Mouse (Mus musculus): ENCODE measurements at regions not wholly inside any gene's neighbourhood (a gene's known extent, or its start where the extent isn't known, plus 50 kb on each side); places are given as distances from the start of the nearest gene placed in this dataset.

DNA sequence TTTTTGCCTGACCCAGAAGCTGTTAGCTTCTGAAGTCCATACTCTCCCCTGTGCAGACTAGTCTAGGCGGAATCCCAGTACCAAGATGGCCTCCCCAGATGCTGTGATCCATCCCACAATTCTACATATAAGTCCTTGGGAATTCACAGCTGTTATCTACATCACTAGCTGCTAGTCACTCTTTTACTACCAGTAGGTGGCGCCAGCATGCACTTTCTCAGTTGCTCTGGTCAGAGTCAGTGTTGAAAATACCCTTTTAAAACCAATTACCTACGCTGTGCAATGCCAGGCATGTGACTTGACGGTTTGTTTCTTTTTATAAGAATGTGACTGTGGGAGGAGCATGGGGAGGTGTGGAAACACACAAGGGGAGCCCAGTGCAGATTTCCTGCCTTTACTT, 348.3 kb downstream of the Xylt1 start:
- DNase-seq = no peak

Small RNA genes lying in the stretch of these regions (microRNA-seq; reads per million reads assigned to microRNA genes)
- gene Gm24063 = 0 reads per million in 2 experiments
